In genomic region chr4:46805910-46806309, GRCm38 (mm10) we compare ENCODE assay signal across 12 mouse cellular contexts.
DNase-seq lines count a peak whose midpoint lies in the region.
"Had no signal": no experiment of that assay in that cellular context is flagged by ENCODE, and none has a peak within 500 bp of the region (broad histone marks: within the 10 kb centered on the region; RNA-seq: fewer than 3 reads in every experiment).

No protein-coding gene starts in this region.

- DNase-seq in layer of hippocampus, adult 18-20 months (ENCODE audit: low spot score in 2 of 2), result peak; percentile 67 to 81
- no peak for DNase-seq in layer of hippocampus, adult 9-10 months (ENCODE audit: low spot score)
- peak; percentile 56 to 60 for DNase-seq in cerebellum, postnatal 36 days
- DNase-seq in layer of hippocampus, postnatal 36 days, result peak; percentile 60 to 68
- peak; percentile 64 for DNase-seq in right cerebral cortex, postnatal 14 days
- DNase-seq in gastrocnemius, postnatal 25 days, result no peak
- no peak for DNase-seq in heart, adult 8-10 months (ENCODE audit: low spot score)
- no peak for DNase-seq in MN1 (ENCODE audit: low spot score)
- DNase-seq: adrenal gland, postnatal 36 days; gastrocnemius, postnatal 14 days; kidney, postnatal 10 days; thymus, adult 2 months had no signal

Comparison
In these comparisons a context has a peak if more than half of its experiments do, and no peak if none do; other contexts are left out.
1. DNase-seq: peak in layer of hippocampus, adult 18-20 months (2 of 2), cerebellum, postnatal 36 days (2 of 2), layer of hippocampus, postnatal 36 days (2 of 2) and right cerebral cortex, postnatal 14 days (single experiment); none in layer of hippocampus, adult 9-10 months (single experiment), gastrocnemius, postnatal 25 days (single experiment), heart, adult 8-10 months (single experiment) and MN1 (single experiment).